Mouse (Mus musculus) ovary, adult 18-20 months (tissue): Measurements from ENCODE around the gene Col13a1.

Source experiments
- DNase-seq: peaks from one replicate; pipeline ENCODE4 v3.0.0; 2022; ENCODE audit warnings: low spot score, mixed read lengths

Gene Col13a1

GRCm38 (mm10) chr10:61968003-61968553 lies 10.8 kb downstream of the Col13a1 start:
- DNase-seq: no peak

GRCm38 (mm10) chr10:61967207-61967606 lies 11.7 kb downstream of the Col13a1 start:
- no peak for DNase-seq

GRCm38 (mm10) chr10:61965386-61965841 lies 13.5 kb downstream of the Col13a1 start:
- no peak for DNase-seq

- DNase-seq: no peak
Observed at GRCm38 (mm10) chr10:61956718-61957117, 22.2 kb downstream of the Col13a1 start.

GRCm38 (mm10) chr10:61953916-61954315 lies 25.0 kb downstream of the Col13a1 start:
- no peak for DNase-seq

DNA sequence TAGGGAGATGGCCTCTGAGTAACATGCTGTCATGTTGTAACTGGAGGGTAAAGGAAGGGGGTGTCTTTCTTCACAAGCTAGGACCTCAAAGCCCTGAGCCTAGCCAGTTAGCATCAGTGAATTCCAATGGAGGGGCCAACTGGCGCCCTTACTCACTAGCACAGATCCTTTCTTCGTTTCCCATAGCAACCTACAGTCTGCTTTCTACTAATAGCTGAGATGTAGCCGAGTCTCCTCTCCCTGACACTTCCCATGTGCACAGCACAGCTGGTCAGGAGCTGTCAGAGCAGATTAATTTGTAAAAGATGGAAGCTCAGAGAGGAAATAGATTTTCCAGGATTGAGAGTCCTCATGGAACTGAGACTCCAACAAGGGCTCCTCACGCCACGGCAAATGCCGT lies 29.4 kb downstream of the Col13a1 start:
- DNase-seq: no peak

- DNase-seq: no peak
Observed at GRCm38 (mm10) chr10:61944386-61944785, 34.5 kb downstream of the Col13a1 start.

GRCm38 (mm10) chr10:61943480-61943879 lies 35.4 kb downstream of the Col13a1 start:
- DNase-seq: no peak

DNA sequence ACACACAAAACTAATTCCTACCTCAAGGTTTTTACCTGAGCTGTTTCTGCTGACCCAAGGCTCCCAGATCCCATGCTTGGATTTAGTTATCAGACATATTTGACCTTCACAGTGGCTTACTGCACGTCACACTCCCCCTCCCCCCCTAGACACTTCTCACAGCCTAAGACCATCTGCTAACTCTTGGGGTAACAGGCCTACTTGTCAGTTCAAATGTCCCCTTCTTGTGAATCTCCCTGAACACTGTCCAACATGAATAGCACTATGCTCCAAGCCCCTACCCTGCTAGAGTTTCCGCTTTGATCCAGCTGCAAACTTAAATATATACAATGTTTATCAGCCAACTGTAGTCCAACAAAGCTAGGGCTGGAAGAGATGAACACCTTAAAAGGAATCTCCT lies 36.2 kb downstream of the Col13a1 start:
- no peak for DNase-seq

- DNase-seq: no peak
Observed at GRCm38 (mm10) chr10:61936211-61937121, 42.4 kb downstream of the Col13a1 start.

GRCm38 (mm10) chr10:61931678-61932077 lies 47.2 kb downstream of the Col13a1 start:
- no peak for DNase-seq

- DNase-seq: no peak
Observed at GRCm38 (mm10) chr10:61929901-61930300, 49.0 kb downstream of the Col13a1 start.

- no peak for DNase-seq
Observed at GRCm38 (mm10) chr10:61928725-61929651, 49.9 kb downstream of the Col13a1 start.

DNA sequence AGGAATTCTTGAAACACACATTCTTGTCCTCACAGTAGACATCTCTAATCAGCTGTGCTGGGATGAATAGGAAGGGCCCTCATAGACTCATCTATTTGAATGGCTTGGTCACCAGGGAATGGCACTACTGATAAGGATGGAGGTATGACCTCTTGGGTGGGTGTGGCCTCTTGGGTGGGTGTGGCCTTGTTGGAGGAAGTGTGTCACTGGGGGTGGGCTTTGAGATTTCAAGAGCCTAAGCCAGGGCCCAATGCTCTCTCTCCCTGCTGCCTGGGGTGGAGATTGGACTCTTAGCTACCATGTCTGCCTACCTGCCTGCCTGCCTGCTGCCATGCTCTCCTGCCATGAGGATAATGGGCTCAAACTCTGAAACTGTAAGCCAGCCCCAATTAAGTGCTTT lies 53.2 kb downstream of the Col13a1 start:
- no peak for DNase-seq

GRCm38 (mm10) chr10:61920655-61921365 lies 58.1 kb downstream of the Col13a1 start:
- no peak for DNase-seq

DNA sequence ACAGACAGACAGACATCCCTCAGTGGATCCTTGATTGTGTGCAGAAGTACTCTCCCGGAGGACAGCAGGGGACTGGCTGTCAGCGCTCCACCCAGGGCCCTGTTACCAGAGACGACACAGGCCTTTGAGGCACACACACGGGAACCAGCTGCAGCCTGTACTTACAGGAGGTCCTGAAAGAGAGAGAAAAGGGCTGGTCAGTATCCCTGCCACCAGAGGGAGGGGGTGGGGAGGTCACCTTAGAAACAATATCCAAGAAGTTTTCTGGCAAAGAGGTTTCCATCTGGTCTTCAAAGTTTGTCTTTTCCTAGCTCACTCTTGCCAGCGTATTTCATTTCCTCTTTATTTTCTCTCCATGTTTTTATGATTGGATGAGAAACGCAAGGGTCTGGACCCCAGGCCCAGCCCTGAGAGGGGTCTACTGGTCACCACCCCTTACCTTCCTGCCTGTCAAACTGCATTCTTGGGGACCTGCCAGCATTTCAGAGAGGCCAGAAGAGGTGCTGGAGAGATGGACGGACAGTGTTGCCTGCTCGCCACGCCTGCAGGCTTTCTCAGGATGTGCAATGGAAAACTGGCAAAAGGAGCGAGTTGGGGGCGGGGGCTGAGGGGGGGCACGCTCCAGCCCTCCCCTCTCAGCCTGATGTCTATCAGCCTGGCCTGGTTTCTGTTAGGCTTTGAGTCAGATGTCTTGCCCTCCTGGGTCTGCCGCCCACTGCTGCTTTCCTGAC lies 58.8 kb downstream of the Col13a1 start:
- no peak for DNase-seq

- DNase-seq: no peak
Observed at GRCm38 (mm10) chr10:61919496-61919895, 59.4 kb downstream of the Col13a1 start.

- DNase-seq: no peak
Observed at GRCm38 (mm10) chr10:61917066-61917465, 61.8 kb downstream of the Col13a1 start.

DNA sequence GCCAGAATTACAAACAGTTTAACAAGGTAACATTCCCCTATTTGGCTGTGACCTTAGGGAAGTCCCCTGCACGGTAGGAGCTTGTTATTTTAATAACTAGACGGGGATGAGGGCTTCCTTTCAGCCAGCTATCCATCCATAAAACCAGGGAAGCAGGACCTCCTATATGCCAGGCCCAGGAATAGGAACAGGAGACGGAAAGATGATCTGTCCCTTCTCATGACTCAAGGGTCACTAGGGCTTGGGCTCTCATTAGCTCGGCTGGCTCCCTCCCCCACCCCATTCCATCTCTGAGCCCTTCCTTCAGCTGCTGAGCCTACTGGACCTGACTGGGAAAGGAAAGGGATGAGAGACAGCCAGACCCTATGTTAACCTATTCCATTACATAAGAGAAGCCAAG lies 67.1 kb downstream of the Col13a1 start:
- DNase-seq: no peak

DNA sequence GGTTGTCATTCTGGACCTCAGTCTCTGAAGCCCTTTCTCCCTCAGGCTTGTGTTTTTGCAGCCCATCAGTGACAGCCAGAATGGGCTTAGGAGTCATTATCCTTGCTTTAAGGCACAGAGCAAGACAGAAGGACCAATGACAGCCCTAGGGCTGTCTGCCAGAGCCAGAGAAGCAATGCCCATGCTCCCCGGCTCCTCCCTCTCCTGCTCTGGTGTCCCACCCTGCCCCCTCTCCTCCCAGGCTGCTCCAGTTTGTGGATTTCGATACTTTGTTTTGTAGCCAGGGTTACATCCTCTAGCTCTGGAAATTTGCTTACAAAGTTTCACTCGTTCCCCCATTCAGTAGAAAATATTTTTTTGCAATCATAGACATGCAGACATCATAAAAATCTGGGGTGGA lies 69.9 kb downstream of the Col13a1 start:
- no peak for DNase-seq

GRCm38 (mm10) chr10:61906226-61906625 lies 72.7 kb downstream of the Col13a1 start:
- no peak for DNase-seq
